Mouse (Mus musculus): ENCODE measurements around the gene Arhgap40.

Gene Arhgap40

DNA sequence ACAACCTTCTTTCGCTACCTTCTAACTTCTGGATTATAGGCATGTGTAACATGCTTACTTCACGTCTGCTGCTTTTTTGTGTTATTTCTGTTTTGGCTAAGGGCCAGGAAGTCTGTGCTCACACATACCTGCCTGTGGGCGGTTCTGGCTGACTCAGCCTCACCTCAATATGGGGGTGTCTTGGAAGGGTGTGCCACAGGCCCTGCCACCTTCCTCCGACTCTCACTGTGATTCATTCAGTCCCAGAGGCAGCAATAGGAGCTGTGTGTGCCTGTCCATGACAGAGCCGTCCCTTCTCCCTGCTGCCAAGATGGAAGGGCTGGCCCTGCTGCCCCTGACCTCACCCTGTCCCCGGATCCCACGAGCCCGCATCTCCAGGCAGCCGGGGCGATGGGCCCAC, at the start of gene Arhgap40:
TSS of gene Arhgap40 (plus strand) at position 269 of the 400 bp plus-strand sequence.
- DNase-seq = peak; percentile 23

DNA sequence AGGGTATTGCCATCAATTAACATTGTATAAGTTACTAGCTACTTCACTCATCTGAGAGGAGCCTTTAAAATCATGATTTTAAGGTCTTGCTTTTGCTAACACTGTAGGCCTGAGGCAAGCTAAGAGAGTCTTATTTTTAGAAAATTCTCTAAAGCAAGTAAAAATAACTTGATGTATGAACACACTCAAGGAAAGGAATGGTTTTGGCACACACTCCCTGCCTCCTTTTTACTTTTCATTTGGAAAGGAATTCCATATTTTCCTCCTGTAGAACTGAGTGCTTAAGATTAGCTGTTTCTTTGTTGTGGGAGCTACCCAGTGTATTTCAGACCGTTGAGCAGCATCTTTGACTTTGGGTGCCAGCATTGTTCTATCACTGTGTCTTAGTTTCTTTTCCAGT, 38.4 kb upstream of the Arhgap40 start:
- DNase-seq = no peak

DNA sequence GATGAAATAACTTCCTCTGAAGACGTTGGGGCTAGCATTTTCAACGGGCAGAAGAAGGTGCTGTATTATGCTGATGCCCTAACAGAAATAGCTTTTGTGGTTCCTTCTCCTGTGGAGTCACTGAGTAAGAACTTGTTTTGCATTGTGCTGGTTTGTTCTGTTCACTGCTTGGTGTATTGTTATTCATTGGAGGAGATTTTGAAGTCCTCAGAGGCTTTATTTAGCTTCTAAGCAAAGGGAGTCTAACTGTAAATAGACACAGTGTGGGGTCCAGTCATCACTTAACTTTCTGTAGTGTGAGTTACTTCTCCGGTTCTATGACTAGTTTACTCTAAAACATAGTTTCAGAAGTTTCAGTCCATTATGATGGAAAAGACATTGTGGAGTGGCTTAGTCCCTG, 35.0 kb upstream of the Arhgap40 start:
- no peak for DNase-seq

DNA sequence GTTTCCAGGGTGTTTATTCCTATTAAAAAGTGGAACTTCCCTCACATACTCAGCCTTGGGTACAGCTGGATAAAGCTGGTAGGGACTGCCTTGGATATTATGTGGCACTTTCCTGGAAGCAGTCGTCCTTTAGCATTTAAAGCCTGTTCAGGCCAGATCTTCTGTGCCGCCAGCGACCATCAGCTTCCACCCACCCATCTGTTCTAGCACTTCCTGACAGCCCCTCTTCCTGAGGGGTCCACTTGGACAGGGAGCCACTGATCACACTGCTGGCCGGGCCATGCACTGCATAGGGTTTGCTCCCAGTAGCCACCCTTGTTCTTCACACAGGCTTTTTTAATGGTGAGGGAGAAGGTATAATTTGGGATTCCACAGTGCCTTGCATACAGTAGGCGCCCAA, 14.1 kb upstream of the Arhgap40 start:
- no peak for DNase-seq

DNA sequence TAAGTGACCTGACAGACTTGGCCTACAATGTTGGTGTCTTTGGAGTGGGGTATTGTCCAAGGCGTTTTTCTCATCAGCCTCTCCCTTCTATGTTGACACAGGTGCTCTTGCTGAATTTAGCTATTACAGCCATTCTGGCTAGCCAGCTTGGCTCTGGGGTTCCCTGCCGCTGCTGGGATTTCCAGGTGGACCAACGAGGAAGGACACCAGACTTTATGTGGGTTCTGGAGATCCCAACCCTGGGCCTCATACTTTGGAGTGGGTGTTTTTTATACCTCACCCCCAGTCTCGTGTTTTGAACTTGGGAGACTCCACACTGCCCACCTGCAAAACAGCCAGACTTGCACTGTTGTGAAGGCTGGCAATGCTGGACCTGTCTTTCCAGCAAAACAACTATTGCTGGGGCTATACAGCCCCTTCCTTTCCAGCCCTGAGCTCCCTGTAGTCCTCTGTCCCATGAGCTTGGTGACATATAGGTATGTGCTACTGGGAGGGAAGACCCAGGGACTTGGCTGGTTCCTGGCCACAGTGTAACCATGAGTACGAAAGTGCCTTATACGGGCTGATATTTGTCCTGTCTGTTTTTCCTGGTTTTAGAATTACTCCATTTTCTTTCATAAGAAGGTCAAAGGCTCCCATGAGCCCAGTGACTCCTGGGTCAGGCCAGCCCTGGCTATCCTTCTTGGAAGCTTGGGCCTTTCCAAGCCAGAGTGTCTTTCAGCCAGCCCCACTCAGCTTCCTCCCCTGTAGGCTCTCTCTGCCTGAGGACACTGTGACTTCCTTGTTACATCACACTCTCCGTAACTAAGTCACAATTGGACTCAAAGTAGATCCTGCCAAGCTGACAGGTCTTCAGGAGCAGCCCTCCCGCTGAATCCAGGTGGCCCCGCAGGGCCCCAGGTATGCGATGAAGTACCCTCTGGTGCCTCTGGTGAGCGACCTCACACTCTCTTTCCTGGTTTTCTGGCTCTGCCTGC, 10.5 kb upstream of the Arhgap40 start, which contains the start of gene Adig:
TSS of gene Adig (plus strand) at position 777 of the 977 bp plus-strand sequence.
- DNase-seq = no peak

DNA sequence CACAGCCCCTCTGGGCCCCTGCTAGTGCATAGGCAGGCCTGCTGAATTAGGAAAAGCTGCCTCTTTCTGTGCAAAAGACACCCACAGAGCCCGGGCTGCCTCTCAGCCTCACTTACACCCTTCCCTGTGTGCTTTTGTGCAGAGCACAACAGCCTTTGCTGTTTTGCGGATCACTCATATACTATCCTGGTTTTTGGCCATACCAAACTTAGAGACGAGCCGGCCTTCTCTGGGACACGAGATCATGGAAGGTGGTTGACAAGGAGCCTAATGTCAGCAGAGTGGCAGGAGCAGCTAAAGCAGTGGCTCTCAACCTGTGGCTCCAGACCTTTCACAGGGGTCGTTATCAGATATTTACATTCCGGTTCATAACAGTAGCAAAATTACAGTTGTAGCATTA, 9.4 kb upstream of the Arhgap40 start:
- DNase-seq = no peak

DNA sequence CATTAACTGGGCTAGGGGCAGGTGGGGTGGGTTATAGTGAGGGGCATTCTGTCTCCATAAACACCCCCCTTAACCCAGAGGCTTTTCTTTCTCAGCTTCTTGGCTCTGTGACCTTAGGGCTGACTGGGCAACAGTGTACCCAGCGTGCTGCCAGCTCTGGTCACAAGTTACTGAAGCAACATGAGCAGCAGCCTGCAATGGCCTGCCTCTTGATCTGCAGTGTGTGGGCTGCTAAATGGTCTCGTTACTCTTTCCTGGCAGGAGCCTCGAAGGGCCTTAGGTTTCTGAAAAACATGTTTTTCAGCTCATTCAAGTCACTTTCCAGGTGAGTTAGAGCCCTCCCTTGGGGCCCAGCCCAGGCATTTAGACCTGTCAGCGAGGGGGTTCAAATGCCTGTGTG, 8.9 kb upstream of the Arhgap40 start:
- DNase-seq = no peak

DNA sequence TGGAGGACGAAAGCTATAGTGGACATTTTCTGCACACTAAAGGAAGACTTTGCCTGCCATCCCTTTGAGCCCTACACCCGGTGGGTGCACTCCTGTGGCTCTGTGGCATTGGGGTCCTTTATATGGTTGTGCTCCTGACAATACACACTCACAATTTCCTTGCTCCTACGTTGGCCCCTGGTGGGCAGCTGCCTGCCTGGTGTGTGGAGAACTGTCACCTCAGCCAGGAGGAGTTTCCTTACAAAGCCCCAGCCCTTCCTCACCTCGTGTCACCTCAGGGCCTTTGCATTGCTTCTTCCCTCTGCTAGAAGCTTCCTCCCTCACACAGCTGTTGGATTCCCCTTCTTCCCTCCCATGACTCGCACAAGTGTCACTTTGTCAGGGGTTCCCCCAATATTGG, 6.1 kb upstream of the Arhgap40 start:
- no peak for DNase-seq

DNA sequence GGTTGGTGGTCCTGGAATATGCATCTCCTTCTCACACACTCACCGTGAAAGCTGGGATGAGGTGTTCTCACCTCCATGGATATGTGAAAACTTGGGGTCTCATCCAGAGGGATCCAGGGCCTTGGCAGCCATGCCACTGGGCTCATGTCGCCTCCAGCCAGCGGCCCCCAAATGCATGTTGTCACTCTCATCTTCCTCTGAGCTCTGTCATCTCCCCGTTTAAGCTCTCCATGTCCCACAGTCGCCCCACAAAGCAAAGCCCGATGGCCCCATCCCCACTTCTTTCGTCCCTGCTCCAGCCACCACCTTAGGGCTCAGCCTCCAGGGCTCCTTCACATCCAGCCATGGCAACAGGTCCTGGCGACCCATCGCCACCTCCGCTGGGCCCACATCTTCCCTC, 5.5 kb upstream of the Arhgap40 start:
- DNase-seq = no peak

DNA sequence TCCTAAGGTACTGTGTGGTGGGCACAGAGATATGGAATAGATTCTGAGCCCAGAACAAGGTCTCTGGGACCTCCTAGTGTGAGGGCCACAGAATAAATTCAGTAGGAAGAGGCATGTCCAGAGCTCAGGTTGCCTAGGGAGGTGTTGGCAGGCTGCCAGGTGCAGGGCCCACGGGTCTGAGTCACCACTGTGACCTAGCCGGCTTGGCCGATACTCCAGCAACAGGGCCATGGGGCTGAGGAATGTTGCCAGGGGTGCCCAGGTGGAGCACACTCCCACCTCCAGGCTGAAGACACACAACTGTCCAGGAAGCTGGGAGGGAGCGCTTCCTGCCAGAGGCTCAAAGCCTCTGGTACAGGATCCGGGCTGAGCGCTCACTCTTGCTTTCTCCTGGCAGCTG, 1.9 kb upstream of the Arhgap40 start:
- peak; percentile 84 for DNase-seq

DNA sequence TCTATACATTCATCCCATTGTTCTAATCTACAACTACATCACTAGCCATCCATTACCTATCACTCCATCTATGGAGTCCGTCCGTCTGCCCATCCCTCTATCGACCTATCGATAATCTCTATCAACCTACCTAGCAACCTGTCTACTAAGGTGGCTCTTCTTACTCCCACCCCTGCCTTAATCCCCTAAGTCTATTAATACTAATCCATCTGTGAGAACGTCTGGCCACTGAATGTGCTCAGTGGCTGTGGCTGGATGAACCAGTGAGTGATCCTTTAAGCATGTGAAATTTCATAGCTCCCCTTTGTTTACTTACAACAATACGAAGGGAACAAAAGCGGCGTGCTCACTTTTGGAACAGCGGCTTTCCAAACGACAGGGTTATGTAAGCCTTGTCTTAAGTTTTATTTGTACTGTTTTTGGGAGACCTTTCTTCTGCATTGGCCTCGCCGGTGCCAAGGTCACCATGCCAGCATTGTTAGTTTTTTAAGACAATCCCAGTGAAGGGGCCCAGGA, 1.3 kb downstream of the Arhgap40 start:
- DNase-seq = peak; percentile 32

DNA sequence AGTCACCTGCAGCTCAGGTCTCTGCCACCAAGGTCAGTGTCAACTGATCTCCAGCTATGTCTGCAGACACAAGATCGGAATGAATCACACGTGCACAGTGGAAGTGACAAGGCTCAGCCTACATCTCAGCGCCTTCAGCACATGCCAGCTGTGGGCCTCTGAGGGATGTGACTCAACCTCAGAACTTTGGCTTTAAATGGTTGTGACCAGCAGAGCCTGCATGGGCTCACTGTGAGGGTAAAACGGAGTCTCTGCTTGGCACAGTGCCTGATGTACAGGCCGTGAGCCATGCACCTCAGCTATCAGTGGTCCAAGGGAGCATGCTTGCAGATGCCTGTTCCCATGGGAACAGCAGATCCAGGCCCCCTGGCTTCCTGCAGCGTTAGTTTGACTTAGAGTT, 6.0 kb downstream of the Arhgap40 start:
- DNase-seq = no peak

DNA sequence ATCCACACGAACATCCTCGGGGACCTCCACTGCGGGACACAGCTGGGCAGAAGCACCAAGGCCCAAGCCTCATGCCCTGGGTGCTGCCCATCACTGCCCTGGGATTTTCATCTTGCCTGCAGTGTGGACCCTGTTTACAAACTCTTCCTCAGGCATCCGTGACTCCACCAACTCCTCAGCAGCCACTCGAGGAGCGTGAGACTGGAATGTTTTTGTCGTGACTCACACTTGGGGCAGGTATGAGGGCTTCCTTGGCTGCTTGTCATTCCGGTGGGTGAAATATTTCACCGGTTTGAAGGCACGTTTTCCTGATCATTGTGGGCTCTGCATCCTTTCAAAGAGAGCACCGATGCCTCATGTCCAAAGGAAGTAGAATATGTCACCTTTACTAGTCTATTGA, 6.5 kb downstream of the Arhgap40 start:
- DNase-seq = peak; percentile 70

DNA sequence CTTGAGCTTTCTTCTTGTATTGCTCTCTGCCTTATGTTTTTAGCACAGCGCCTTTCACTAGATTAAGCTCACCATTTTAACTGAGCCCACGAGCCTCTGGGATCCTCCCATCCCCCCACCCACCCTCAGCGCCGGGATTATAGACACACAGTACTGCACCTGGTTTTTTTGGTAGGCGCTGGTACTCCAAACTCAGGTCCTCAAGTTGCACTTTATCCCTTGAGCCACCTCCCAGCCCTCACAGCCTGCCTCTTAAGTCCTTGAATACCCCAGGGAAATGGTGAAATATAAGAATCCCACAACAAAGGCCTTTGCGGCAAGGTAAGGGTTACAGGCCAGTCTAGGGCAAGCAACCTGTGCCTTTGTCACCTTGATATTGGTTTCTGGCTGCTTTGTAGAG, 7.2 kb downstream of the Arhgap40 start:
- DNase-seq = no peak

DNA sequence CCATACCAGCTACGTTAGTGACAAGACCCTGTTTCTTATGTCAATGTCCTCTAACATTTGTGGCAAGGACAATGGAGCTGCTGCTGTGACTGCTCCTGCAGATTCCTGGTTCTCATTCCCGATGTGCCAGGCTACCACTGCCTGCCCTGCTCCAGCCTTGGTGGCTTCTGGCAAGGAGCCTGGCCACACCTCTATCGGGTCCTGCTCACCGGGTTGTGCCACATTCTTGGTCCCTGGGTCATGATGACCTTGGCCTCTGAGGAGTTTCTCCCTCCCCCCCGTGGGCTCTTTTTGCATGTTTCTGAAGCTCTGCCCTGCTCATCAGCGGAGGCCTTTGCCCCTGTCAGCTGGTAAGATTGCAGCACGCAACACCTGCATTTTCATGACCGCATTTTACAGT, 10.5 kb downstream of the Arhgap40 start:
- peak; percentile 85 for DNase-seq

DNA sequence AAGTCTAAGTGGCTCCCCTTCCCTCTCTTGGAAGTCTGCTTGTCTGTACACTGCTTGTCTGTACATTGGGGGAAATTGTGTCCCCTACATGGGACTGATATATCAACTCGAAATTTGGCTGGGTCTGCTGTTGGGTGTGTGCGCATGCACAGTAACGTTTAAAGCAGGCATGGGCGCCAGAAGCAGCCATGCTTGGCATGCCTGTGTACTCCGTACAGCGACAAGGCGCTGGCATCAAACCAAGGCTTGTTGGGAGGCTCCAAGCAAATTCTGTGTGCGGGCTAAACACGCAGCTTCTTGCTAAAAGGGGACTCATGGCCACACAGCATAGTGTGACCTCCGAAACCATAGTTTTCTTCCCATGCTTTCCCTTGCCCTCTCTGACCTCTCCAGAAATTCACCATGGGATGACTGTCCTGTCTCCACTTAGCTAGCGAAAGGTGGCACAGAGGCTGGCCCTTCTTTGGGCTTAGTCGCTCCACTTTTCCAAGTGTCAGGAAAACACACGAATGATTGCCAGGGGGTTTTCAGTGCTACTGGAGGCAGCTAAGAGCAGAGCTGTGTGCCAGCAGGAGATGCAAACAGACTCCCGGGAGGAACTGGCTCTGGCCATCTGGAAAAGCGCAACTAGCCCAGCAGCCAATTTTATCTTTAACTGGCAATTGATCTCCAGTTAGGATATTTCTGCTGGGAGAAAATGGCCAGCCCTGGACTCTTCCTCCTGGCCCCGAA, 11.7 kb downstream of the Arhgap40 start:
- peak; percentile 24 for DNase-seq

DNA sequence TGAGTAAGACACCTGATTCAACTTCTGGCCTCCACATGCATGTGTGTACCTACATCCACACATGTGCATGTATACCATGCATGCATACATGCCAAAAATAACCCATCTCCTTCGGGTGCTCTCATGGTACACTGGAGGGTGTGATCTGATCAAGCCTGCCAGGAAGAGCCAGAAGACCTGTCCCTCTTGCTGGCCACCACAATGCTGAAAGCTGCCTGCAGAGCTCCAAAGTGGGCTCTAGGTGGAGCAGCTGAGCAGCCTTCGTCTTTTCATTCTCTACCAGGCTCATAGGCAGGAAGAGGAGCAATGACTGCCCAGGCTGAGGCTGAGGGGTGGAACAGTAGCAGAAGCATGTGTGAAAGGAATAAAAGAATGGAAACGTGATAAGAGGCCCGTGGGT, 21.5 kb downstream of the Arhgap40 start:
- peak; percentile 69 for DNase-seq

DNA sequence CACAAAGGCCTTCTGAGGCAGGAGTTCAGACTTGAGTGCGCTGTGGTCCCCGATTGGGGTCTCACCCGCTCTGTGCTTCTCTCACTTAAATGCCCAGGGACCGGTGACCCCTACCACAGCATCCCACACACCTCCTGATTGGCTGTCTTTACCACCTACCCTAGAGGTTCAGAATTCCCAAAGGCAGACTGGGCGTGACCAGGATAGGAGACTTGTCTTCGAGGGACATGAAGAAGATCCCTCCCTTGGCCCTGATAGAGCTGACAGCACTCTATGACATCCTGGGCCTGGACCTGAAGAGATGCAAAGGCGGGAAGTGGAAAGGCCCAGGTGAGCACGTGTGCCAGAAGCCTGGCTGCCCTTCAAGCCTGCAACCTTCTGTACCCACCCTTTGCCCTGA, 22.0 kb downstream of the Arhgap40 start:
- no peak for DNase-seq

DNA sequence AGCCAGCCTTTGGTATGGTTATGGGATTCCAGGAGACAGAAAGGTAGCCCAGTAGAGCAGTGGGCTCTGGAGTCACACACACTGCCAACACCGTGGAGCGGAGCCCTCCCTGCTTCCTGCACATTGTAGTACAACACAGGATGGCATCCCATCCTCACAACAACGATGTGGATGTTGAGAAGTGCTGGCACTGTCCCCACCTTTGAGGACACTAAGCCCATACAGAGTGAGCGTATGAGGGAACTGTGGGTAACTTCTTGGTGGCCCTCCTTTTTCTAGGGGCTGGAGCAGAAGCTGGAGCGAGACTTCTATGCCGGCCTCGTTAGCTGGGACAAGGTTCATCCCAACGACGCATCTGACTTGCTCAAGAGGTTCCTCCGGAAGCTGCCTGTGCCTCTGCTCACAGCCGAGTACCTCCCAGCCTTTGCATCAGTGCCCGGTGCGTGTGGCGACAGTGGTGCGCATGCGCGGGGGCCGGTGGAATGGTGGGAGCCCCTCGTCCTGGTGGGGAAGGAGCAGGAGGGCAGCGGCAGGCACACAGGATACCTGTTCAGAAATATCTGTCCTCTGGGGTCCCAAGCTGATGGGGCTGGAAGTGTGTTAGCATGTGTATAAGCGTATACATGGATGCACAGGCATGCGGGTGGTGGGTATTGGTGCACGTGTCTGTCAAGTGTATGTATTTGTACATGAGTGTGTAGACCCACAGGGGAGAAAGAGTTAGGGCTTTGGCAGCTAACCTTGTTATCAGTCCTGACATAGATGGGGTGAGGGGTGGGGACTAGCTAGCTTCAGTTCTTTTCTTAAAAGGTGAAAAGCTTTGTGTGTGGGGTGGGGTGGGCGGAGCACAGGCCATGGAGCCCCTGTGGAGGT, 27.1 kb downstream of the Arhgap40 start:
- no peak for DNase-seq

DNA sequence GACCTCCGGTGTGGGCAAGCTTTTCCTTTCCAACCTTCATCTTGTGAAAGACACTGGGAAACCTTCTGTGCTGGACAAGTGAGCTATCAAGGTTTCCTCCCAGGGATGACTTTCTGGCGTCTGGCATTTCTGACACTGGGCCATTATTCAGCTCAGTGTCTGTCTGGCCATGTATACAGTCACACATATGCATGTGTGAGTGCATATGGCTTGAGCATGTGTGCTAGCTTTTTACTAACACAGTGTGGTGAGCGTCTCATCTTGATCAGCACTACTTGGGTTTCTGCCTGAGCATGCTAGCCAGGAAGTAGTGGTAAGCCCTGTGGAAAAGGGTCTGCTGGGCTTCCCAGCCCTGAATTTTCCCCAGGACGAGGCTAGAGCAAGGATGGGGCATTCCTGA, 28.7 kb downstream of the Arhgap40 start:
- DNase-seq = no peak

DNA sequence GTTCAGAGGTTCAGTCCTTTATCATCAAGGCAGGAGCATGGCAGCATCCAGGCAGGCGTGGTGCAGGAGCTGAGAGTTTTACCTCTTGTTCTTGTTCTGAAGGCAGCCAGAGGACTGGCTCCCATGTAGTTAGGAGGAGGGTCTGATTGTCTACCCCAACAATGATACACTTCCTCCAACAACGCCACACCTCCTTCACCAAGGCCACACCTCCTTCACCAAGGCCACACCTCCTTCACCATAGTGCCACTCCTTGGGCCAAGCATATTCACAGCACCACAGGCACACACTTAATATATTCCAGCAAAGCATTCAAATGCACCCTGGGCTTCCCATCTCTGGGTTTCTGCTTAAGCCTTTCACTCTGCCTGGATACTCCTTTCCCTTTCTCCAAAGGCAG, 32.7 kb downstream of the Arhgap40 start:
- no peak for DNase-seq

DNA sequence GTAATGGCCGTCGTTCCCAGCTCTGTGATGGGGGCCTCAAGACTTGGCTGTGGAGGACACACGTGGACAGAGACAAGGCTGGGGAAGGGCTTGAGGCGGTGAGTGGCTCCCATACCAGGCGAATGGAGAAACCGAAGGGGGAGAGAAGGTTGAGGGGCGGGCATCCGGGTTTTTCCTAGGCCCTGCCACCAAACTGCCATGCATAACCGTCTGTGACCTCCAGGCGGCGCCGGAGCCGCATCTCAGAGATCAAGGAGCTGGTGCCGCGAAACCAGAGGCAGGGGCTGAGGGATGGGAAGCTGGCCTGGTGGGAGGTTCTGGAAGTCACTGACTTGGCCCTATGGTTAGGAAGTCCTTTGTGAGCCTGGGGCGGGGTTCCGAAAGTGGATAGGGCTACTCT, 34.2 kb downstream of the Arhgap40 start:
- peak; percentile 77 for DNase-seq

DNA sequence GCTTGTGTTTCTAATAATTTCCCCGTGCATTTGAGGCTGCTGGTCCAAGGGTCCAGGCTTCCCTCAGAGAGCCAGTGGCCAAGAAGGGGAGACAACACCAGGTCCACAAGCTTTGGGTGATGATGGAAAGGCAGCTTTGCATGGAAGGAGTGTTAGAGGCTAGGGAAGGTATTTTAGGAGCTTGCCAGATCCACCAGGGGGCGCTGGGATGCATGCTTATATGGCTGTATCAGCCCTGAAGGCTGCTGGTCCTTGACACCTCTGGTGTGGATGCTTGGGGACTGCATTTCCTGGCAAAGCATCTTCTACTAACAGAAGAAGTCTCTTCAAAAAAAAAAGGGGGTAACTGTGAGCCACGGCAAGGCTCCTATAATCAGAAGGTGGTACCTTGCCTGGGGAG, 37.5 kb downstream of the Arhgap40 start:
- peak; percentile 87 for DNase-seq

Measured in lung, postnatal 36 days (tissue).